Mouse (Mus musculus) hematopoietic stem cell, adult 5-6 weeks (primary cell): ENCODE measurements around the gene Kifc1. TPM values are rescaled to one million over a fixed set of nuclear protein-coding genes. Genes with fewer than 3 reads are reported as not detected.
"Not testable (repeated sequence)": the region's sequence is repeated elsewhere in the genome, so short reads cannot be mapped to it uniquely, and the experiment has no call there.

ENCODE experiments used
- ATAC-seq, 2 experiments: fragments of 125-278 bp in 1 of 2; replicated peaks in 1 of 2; 2 replicates each; pipeline ENCODE4 v1.8.0; 2016 to 2017; ENCODE audit warnings: inconsistent platforms in 2 of 2, mild to moderate bottlenecking in 2 of 2, moderate number of reproducible peaks in 2 of 2, low read depth in 1 of 2, moderate TSS enrichment in 1 of 2; ENCODE audit not compliant: low FRiP score in 2 of 2, poor library complexity in 2 of 2, severe bottlenecking in 2 of 2, insufficient read depth in 1 of 2, low TSS enrichment in 1 of 2
- total RNA-seq: library from RNA; stranded (forward); fragments of 172-1452, 232-1000 nt; gene quantifications from 2 replicates; pipeline ENCODE4 v1.2.3, GENCODE M21; 2017

Gene Kifc1
- total RNA-seq, 1 experiment from 2014 or later: 37.6 TPM

GRCm38 (mm10) chr17:33909077-33909868 is 18.8 kb upstream of the Kifc1 start, which contains the start of gene Daxx:
TSS of gene Daxx (plus strand) at chr17:33909414.
- ATAC-seq: peak; percentile 82 to 92

GRCm38 (mm10) chr17:33908331-33909076 is 18.0 kb upstream of the Kifc1 start:
- peak; percentile 6 to 31 for ATAC-seq

DNA sequence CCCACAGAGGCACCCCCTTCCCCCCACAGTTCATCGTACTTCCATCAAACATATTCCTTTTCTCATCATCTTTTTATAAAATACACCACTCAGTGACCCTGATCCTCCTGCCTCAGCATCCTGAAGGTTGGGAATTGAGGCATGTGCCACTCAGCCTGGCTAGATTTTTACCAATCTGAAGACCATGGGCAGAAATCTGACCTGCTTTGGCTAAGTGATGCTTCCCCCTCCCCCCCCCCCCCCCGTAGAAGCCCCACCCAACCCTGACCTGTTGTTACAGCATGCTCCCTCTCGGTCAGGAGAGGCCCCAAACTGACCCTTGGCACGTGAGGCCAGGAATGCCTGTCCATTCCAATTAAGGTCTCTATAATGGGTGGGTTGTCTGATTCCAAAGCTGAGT is 14.4 kb upstream of the Kifc1 start, which contains the start of gene Platr17:
TSS of gene Platr17 (plus strand) at position 301 of the 400 bp plus-strand sequence.
- not testable (repeated sequence) for ATAC-seq

- not testable (repeated sequence) for ATAC-seq
Observed at GRCm38 (mm10) chr17:33903911-33904651, 13.6 kb upstream of the Kifc1 start.

GRCm38 (mm10) chr17:33902491-33902890 is 12.0 kb upstream of the Kifc1 start:
- no peak for ATAC-seq

DNA sequence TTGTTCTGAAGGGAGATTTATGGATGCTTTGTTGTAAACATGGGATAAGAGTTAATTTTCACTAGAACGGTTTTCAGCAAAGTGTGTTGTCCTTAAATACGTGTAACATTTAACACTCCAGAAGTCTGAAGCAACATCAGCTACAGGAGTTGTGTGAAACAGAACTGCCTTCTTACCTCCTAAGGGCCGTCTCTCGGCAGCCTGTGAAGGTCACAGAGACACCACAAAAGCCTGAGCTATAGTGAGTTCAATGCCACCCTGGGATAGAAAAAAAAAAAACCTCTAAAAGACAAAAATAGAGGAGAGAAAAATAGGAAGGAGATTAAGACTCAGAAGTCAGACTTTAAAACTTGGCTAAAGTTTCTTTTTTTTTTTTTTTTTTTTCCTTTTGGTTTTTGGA is 11.6 kb upstream of the Kifc1 start:
- no peak for ATAC-seq

DNA sequence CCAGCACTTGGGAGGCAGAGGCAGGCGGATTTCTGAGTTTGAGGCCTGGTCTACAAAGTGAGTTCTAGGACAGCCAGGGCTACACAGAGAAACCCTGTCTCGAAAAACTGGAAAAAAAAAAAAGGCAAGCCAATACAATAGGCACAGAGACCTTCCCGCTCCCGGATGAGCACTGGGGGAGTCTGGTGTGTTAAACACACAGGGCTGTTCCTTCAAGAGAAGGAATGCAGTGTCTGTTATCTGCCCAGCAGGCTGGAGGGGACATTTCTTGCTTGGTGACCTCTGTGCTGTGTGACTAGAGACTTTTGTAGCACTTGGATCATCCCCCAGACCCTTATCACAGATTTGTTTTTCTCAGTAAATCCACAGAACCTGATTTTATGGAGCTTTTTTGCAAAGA is 11.2 kb upstream of the Kifc1 start:
- no peak for ATAC-seq

DNA sequence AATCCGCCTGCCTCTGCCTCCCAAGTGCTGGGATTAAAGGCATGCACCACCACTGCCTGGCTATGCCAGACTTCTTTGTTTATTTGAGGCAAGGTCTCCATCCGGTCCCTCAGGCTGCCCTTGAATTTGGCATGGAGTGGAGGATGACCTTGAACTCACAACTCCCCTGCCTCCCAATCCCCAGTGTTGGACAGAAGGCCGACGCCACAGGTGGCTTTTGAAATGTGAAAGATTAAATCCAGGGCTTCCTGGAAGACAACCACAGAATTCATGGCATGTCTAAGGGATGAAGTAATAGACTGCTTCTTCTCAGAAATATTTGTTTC is 10.5 kb upstream of the Kifc1 start:
- ATAC-seq: no peak

DNA sequence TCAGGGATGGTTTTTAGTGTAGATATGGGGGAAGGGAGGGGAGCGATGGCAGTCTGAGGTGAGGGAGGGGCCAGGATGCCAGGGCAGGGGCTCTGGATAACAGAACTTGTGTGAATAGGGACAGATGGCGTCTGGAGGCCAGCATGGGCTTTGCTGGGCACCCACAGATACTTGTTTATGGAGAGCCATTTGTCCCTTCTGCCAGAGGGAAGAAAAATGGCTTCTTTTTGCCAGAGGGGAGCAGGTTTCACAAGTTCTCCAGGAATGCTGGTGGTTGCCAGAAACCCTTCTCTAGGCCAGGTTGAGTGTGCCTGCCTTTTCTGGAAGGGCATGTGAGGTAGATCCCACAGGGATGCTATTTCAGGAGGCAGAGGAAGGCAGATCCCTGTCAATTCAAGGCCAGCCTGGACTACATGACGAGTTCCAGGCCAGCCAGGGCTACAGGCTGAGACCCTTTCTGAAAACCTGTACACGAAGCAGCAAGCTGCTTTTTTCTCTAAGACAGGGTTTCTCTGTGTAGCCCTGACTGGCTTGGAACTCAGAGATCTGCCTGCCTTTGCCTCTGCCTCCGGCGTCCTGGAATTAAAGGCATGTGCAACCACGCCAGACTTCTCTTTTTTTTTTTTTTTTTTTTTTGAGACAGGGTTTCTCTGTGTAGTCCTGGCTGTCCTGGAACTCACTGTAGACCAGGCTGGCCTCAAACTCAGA is 10.0 kb upstream of the Kifc1 start:
- ATAC-seq: no peak

DNA sequence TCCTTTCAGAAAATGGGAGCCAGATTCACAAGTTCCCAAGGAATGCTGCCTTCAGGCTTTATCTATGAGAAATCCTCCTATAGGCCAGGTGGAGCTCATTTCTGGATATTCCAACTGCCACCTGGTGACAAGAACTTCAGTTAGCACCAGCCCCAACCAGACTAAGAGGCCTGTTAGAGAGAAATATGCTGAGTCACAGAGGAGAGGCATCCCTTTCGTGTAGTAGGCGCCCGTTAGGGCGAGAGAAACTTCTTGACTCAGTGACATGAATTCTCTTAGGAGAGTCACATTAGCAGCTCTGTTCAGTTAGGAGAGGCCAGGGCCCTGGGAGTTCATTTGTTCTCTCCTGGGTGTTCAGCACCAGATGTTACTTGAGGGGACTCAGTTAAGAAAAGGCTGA is 9.2 kb upstream of the Kifc1 start:
- peak; percentile 32 to 39; a peak in 1 of 4 replicates for ATAC-seq

DNA sequence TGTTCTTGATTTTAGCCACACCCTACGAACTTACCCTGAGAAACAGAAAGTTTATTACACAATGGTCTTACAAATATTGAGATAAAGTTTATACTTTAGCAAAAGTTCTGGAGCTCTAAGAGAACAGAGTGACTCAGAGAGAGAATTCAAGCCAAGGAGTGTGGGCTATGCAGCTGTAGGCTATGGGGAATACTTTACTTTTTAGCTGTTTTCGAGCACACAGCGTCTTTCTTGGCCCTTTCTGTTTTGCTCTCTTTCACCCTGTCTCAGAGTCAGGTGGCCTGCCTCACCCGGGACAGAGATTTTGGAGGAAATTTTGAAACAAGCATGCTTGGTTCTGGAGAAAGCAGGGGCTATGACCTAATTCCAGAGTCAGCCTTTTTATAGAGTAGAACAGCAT is 7.7 kb upstream of the Kifc1 start:
- ATAC-seq: not testable (repeated sequence)

- peak in 1 of 2 experiments; percentile 48; a peak in 2 of 4 replicates for ATAC-seq
Observed at GRCm38 (mm10) chr17:33897114-33897794, 6.8 kb upstream of the Kifc1 start.

DNA sequence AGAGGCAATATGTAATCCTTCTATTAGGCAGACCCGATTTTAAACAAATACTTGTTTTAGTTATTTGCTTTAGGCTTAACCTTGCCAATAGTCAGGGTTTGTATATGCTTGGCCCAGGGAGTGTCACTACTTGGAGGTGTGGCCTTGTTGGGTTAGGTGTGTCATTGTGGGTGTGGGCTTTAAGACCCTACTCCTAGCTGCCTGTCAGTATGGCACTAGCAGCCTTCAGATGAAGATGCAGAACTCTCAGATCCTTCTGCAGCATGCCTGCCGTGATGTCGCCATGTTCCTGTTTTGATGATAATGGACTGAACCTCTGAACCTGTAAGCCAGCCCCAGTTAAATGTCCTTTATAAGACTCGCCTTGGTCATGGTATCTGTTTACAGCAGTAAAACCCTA is 2.5 kb upstream of the Kifc1 start:
- ATAC-seq: not testable (repeated sequence)

- no peak for ATAC-seq
Observed at GRCm38 (mm10) chr17:33892429-33892828, 2.0 kb upstream of the Kifc1 start.

- not testable (repeated sequence) for ATAC-seq
Observed at GRCm38 (mm10) chr17:33891892-33892291, 1.4 kb upstream of the Kifc1 start.

DNA sequence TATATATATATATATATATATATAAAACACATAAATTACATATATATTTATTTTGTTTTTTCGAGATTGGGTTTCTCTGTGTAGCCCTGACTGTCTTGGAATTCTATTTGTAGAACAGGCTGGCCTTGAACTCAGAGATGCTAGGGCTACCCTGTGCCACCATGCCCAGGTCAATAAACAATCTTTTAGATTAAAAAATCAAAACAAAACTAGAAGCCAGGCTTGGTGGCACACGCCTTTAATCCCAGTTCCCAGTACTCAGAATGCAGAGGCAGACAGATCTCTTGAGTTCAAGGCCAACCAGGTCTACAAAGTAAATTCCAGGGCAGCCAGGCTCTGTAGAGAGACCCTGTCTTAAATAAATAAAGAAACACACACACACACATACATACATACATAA is 896 bp upstream of the Kifc1 start:
- ATAC-seq: no peak
